Mouse (Mus musculus): ENCODE measurements around the gene Gimap8. TPM values are rescaled to one million over a fixed set of nuclear protein-coding genes. Genes with fewer than 3 reads are reported as not detected.

Gimap8 gene
- total and polyA plus RNA-seq, 3 experiments: 21.6 to 28.5 (median 27.5) TPM

DNA sequence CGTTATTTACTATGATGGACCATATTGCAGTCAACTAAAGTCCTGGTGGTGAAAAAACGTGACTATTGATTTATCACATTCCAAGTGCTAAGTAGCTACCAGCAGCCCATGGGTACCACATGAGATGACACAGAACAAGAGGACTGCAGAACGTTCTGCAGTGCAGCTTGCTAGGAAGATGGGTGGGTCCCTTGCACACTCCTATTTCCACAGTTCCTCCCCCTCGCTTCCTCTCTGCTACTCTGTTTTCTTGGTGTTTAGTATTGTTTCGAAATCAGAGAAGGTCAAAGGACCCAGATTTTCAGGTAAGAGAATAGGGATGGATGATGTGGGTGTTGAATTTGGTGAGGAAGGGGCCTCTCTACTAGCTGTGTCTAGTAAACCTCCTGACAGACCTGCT, 37.3 kb downstream of the Gimap8 start, which contains the start of gene Gimap4:
Gene Gimap4, plus strand, starts transcription at position 231 of the 400 bp plus-strand sequence.
- dilution Hi-C loops (cut with MboI; ENCODE audit: extremely low pct_ligation_motif_present, extremely low pct_unique_long_range_greater_than_20kb, low sequenced_read_pairs): no loop called here
- DNase-seq (ENCODE audit: extremely low read depth): no peak
- no peaks in the 10 kb centered on the region for H3K27me3 ChIP-seq (replicated peaks)
- H3K9me3 ChIP-seq (replicated peaks; ENCODE audit: low read length): no peaks in the 10 kb centered on the region
- in situ Hi-C loops (cut with MboI; ENCODE audit: low pct_ligation_motif_present, low pct_unique_long_range_greater_than_20kb, low sequenced_read_pairs): loop anchor here (5.0 kb wide), 1 partner anchor 37 kb away; the partner anchor contains the start of gene Gimap8
- peaks cover 5 to 19% of the 10 kb centered on the region in 2 experiments for H3K36me3 ChIP-seq (replicated peaks in 1 of 2; ENCODE audit: control insufficient read depth in 1 of 2, insufficient read depth in 1 of 2, low read length in 1 of 2)
- H3K79me2 ChIP-seq (replicated peaks; ENCODE audit: control insufficient read depth, extremely low read depth, insufficient read depth, poor library complexity, severe bottlenecking): peaks cover 38% of the 10 kb centered on the region
- H3K4me3 ChIP-seq (replicated peaks in 1 of 3; ENCODE audit: low read depth in 2 of 3, low read length in 2 of 3, poor library complexity in 1 of 3): peak within 1 kb of the TSS; percentile 56 to 76 (median 63)
- H3K4me2 ChIP-seq (ENCODE audit: insufficient read depth, low read depth, poor library complexity, severe bottlenecking): peak within 1 kb of the TSS; percentile 96
- peak; percentile 52; the same call in 1 of the 2 replicates for TF ChIP-seq POLR2A (IDR thresholded peaks at IDR 0.05; ENCODE audit: low read depth, low read length)
- no peak for TF ChIP-seq PAX5 (IDR thresholded peaks at IDR 0.05; ENCODE audit: low read length)
- TF ChIP-seq BHLHE40 (IDR thresholded peaks at IDR 0.05; ENCODE audit: low read depth, low read length): peak; percentile 84
- no peak for TF ChIP-seq MAFK (IDR thresholded peaks at IDR 0.05; ENCODE audit: insufficient replicate concordance, low read length)
- 0 out of 2 replicates have a peak, but pooled peaks have one; percentile 7 for TF ChIP-seq EP300 (IDR thresholded peaks at IDR 0.05; ENCODE audit: low read length)
- peak; percentile 71 for TF ChIP-seq SIN3A (IDR thresholded peaks at IDR 0.05; ENCODE audit: low read length)
- TF ChIP-seq E2F4 (IDR thresholded peaks at IDR 0.05; ENCODE audit: insufficient replicate concordance, low read depth, low read length): no peak
- TF ChIP-seq CHD2 (IDR thresholded peaks at IDR 0.05; ENCODE audit: low read length): no peak
- TF ChIP-seq TBP (conservative IDR thresholded peaks at IDR 0.05; ENCODE audit: low read depth, low read length): peak; percentile 66; the same call in 1 of the 2 replicates
- peak within 1 kb of the TSS; percentile 97 for H3K27ac ChIP-seq (ENCODE audit: insufficient read depth, low read depth)
- H3K9ac ChIP-seq (ENCODE audit: insufficient read depth, low read depth): peak within 1 kb of the TSS; percentile 96
- peaks cover 19 to 71% of the 10 kb centered on the region in 2 experiments for H3K4me1 ChIP-seq (ENCODE audit: control insufficient read depth in 1 of 2, insufficient read depth in 2 of 2)

DNA sequence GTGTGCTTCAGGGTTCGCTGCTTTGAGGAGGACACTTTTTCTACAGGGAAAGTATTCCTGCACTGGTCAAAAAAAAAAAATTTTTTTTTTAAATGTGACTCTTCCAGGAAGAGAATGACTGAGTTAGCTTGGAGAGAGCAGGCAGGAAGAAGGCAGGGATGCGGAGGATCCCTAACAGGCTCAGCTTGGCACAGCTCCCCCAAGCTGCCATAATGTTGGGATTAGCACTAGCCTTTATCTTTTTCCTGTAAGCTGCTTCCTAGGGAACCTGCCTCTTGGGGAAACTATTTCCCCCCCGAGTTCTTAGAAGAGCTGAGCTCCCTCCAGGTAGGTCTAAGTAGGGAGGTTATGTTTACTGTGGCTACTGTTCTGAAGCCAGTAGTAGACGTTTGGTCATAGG, 37.8 kb downstream of the Gimap8 start:
- H3K4me2 ChIP-seq (ENCODE audit: insufficient read depth, low read depth, poor library complexity, severe bottlenecking): peak overlapping the region; percentile 96
- TF ChIP-seq CHD1 (IDR thresholded peaks at IDR 0.05; ENCODE audit: low read depth, low read length): peak; percentile 52; the same call in 1 of the 2 replicates
- TF ChIP-seq SMC3 (IDR thresholded peaks at IDR 0.05; ENCODE audit: low read depth, low read length): no peak
- no peak for TF ChIP-seq RAD21 (IDR thresholded peaks at IDR 0.05; ENCODE audit: low read depth, low read length)
- peak; percentile 65; the same call in 1 of the 2 replicates for TF ChIP-seq SIN3A (IDR thresholded peaks at IDR 0.05; ENCODE audit: low read length)
- 0 out of 2 replicates have a peak, but pooled peaks have one; percentile 14 for TF ChIP-seq UBTF (IDR thresholded peaks at IDR 0.05; ENCODE audit: low read depth, low read length)
- in situ Hi-C loops (cut with MboI; ENCODE audit: low pct_ligation_motif_present, low pct_unique_long_range_greater_than_20kb, low sequenced_read_pairs): loop anchor here (5.0 kb wide), 1 partner anchor 38 kb away; the partner anchor contains the start of gene Gimap8
- peaks cover 40% of the 10 kb centered on the region for H3K79me2 ChIP-seq (replicated peaks; ENCODE audit: control insufficient read depth, extremely low read depth, insufficient read depth, poor library complexity, severe bottlenecking)
- peaks cover 14 to 71% of the 10 kb centered on the region in 2 experiments for H3K4me1 ChIP-seq (ENCODE audit: control insufficient read depth in 1 of 2, insufficient read depth in 2 of 2)
- peak overlapping the region; percentile 96 for H3K9ac ChIP-seq (ENCODE audit: insufficient read depth, low read depth)
- peak overlapping the region; percentile 56 to 76 (median 63) for H3K4me3 ChIP-seq (replicated peaks in 1 of 3; ENCODE audit: low read depth in 2 of 3, low read length in 2 of 3, poor library complexity in 1 of 3)
- H3K27me3 ChIP-seq (replicated peaks): no peaks in the 10 kb centered on the region
- H3K36me3 ChIP-seq (replicated peaks in 1 of 2; ENCODE audit: control insufficient read depth in 1 of 2, insufficient read depth in 1 of 2, low read length in 1 of 2): peaks cover 5 to 20% of the 10 kb centered on the region in 2 experiments
- H3K27ac ChIP-seq (ENCODE audit: insufficient read depth, low read depth): peak overlapping the region; percentile 97
- H3K9me3 ChIP-seq (replicated peaks; ENCODE audit: low read length): no peaks in the 10 kb centered on the region
- dilution Hi-C loops (cut with MboI; ENCODE audit: extremely low pct_ligation_motif_present, extremely low pct_unique_long_range_greater_than_20kb, low sequenced_read_pairs): no loop called here
- no peak for DNase-seq (ENCODE audit: extremely low read depth)

DNA sequence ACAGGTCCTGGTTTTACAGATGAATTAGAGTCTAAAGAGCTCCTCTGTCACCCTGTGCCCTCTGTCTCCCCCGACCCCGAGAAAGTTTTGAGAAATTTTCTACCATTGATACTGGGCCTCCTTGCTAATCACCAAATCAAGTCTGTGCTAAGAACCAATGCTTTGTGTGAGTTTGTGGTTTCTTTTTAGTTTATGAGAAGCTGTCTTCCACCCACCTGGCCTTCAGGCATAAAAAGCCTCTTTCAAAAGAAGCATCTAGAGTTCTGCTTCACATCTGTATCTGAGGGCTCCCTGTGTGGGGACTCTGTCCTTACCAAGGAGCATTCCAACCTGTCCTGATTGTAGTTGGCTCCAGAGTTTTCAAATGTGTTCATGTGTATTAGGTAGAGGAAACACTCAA, 38.2 kb downstream of the Gimap8 start:
- peak overlapping the region; percentile 96 for H3K4me2 ChIP-seq (ENCODE audit: insufficient read depth, low read depth, poor library complexity, severe bottlenecking)
- TF ChIP-seq CTCF (conservative IDR thresholded peaks at IDR 0.05 in 1 of 2, IDR thresholded peaks at IDR 0.05 in 1 of 2; ENCODE audit: low read depth in 2 of 2, low read length in 2 of 2): no peak
- no peak for TF ChIP-seq MAZ (IDR thresholded peaks at IDR 0.05; ENCODE audit: low read depth, low read length)
- TF ChIP-seq POLR2AphosphoS2 (IDR thresholded peaks at IDR 0.05; ENCODE audit: low read depth, low read length): no peak; the same call in 1 of the 2 replicates
- TF ChIP-seq GABPA (IDR thresholded peaks at IDR 0.05; ENCODE audit: insufficient replicate concordance, low read depth, low read length): no peak
- no peak for TF ChIP-seq POLR2A (IDR thresholded peaks at IDR 0.05; ENCODE audit: low read depth, low read length)
- TF ChIP-seq JUND (conservative IDR thresholded peaks at IDR 0.05; ENCODE audit: low read depth, low read length): no peak
- TF ChIP-seq UBTF (IDR thresholded peaks at IDR 0.05; ENCODE audit: low read depth, low read length): no peak
- no peak for TF ChIP-seq RCOR1 (conservative IDR thresholded peaks at IDR 0.05; ENCODE audit: low read depth, low read length)
- 0 out of 2 replicates have a peak, but pooled peaks have one; percentile 14 for TF ChIP-seq NRF1 (IDR thresholded peaks at IDR 0.05; ENCODE audit: low read depth, low read length)
- no peak for TF ChIP-seq SMC3 (IDR thresholded peaks at IDR 0.05; ENCODE audit: low read depth, low read length)
- TF ChIP-seq CHD2 (IDR thresholded peaks at IDR 0.05; ENCODE audit: low read length): no peak
- TF ChIP-seq USF2 (conservative IDR thresholded peaks at IDR 0.05; ENCODE audit: low read depth, low read length): no peak
- 0 out of 2 replicates have a peak, but pooled peaks have one; percentile 11 for TF ChIP-seq EP300 (IDR thresholded peaks at IDR 0.05; ENCODE audit: low read length)
- TF ChIP-seq USF1 (IDR thresholded peaks at IDR 0.05; ENCODE audit: low read depth, low read length): no peak
- no peak for TF ChIP-seq KAT2A (IDR thresholded peaks at IDR 0.05; ENCODE audit: insufficient replicate concordance, low read length)
- no peak for TF ChIP-seq JUN (IDR thresholded peaks at IDR 0.05; ENCODE audit: insufficient read depth, low read depth, low read length)
- peak; percentile 81; the same call in 1 of the 2 replicates for TF ChIP-seq CHD1 (IDR thresholded peaks at IDR 0.05; ENCODE audit: low read depth, low read length)

More for the DNA sequence above, 38.2 kb downstream of the Gimap8 start:
- H3K36me3 ChIP-seq (replicated peaks in 1 of 2; ENCODE audit: control insufficient read depth in 1 of 2, insufficient read depth in 1 of 2, low read length in 1 of 2): peaks cover 8 to 20% of the 10 kb centered on the region in 2 experiments
- H3K9me3 ChIP-seq (replicated peaks; ENCODE audit: low read length): no peaks in the 10 kb centered on the region
- peak overlapping the region; percentile 56 to 76 (median 63) for H3K4me3 ChIP-seq (replicated peaks in 1 of 3; ENCODE audit: low read depth in 2 of 3, low read length in 2 of 3, poor library complexity in 1 of 3)
- H3K79me2 ChIP-seq (replicated peaks; ENCODE audit: control insufficient read depth, extremely low read depth, insufficient read depth, poor library complexity, severe bottlenecking): peaks cover 44% of the 10 kb centered on the region
- H3K9ac ChIP-seq (ENCODE audit: insufficient read depth, low read depth): peak overlapping the region; percentile 96
- no peaks in the 10 kb centered on the region for H3K27me3 ChIP-seq (replicated peaks)
- peaks cover 10 to 71% of the 10 kb centered on the region in 2 experiments for H3K4me1 ChIP-seq (ENCODE audit: control insufficient read depth in 1 of 2, insufficient read depth in 2 of 2)
- DNase-seq (ENCODE audit: extremely low read depth): no peak
- dilution Hi-C loops (cut with MboI; ENCODE audit: extremely low pct_ligation_motif_present, extremely low pct_unique_long_range_greater_than_20kb, low sequenced_read_pairs) (no loop called here), in situ Hi-C loops (cut with MboI; ENCODE audit: low pct_ligation_motif_present, low pct_unique_long_range_greater_than_20kb, low sequenced_read_pairs) (no loop called here)
- H3K27ac ChIP-seq (ENCODE audit: insufficient read depth, low read depth): peak overlapping the region; percentile 97
